Mouse (Mus musculus) testis, adult 2 months (tissue): ENCODE measurements around the gene Adh5. TPM values are rescaled to one million over a fixed set of nuclear protein-coding genes. Genes with fewer than 3 reads are reported as not detected.

Source experiments
- H3K27ac ChIP-seq: fragments of 200-500 bp; 2 replicates; pipeline ENCODE4 v1.5.1; 2012; ENCODE audit warnings: low read depth, low read length; ENCODE audit not compliant: control insufficient read depth, insufficient read depth
- H3K27me3 ChIP-seq: fragments of 200-500 bp; 2 replicates; pipeline ENCODE4 v1.6.1; 2012; ENCODE audit warnings: mild to moderate bottlenecking, low read length, moderate library complexity; ENCODE audit not compliant: control insufficient read depth, insufficient read depth
- H3K36me3 ChIP-seq: fragments of 200-500 bp; 2 replicates; pipeline ENCODE4 v1.6.1; 2012; ENCODE audit warnings: mild to moderate bottlenecking, low read length; ENCODE audit not compliant: control insufficient read depth, insufficient read depth
- H3K4me1 ChIP-seq: fragments of 200-500 bp; 2 replicates; pipeline ENCODE4 v1.6.1; 2012; ENCODE audit warnings: low read length; ENCODE audit not compliant: control insufficient read depth, insufficient read depth
- H3K4me3 ChIP-seq: fragments of 200-500 bp; 2 replicates; pipeline ENCODE4 v1.5.1; 2012; ENCODE audit warnings: low read depth, mild to moderate bottlenecking, low read length, moderate library complexity, mixed read lengths; ENCODE audit not compliant: control insufficient read depth
- CTCF ChIP-seq: fragments of 200-500 bp; IDR thresholded peaks from 2 replicates; pipeline ENCODE4 v1.5.1; 2012; ENCODE audit warnings: low read depth, mild to moderate bottlenecking, inconsistent platforms, low read length, moderate library complexity; ENCODE audit not compliant: control insufficient read depth, insufficient read depth, insufficient replicate concordance
- POLR2A ChIP-seq: fragments of 200-500 bp; IDR thresholded peaks from 2 replicates; pipeline ENCODE4 v1.6.1; 2012; ENCODE audit warnings: low read depth, mild to moderate bottlenecking, inconsistent platforms, low read length, moderate library complexity; ENCODE audit not compliant: control insufficient read depth
- polyA plus RNA-seq: library from polyadenylated mRNA; depleted of rRNA; stranded (reverse); fragments of >200 nt; gene quantifications from 2 replicates; pipeline ENCODE4 v1.2.3, GENCODE M21; 2012; rRNA removed

Adh5 gene
- polyA plus RNA-seq = 19.2 and 19.3 TPM in 2 replicates

GRCm38 (mm10) chr3:138442612-138443464 is at the start of gene Adh5:
Adh5 (plus strand) TSS chr3:138443093.
- Histone ChIP-seq H3K27me3 (no peaks in the 10 kb centered on the region), H3K4me3 (peak within 1 kb of the TSS; percentile 94), H3K27ac (peak within 1 kb of the TSS; percentile 84), H3K36me3 (no peaks in the 10 kb centered on the region), H3K4me1 (peaks cover 9% of the 10 kb centered on the region)
- TF ChIP-seq CTCF (no peak), POLR2A (peak; percentile 84)

GRCm38 (mm10) chr3:138404872-138405271 is 38.0 kb upstream of the Adh5 start:
- H3K4me3 ChIP-seq = no peak overlapping the region
- H3K4me1 ChIP-seq = no peaks in the 10 kb centered on the region
- TF ChIP-seq POLR2A (no peak), CTCF (no peak)
- no peak overlapping the region for H3K27ac ChIP-seq
- no peaks in the 10 kb centered on the region for H3K36me3 ChIP-seq
- H3K27me3 ChIP-seq = no peaks in the 10 kb centered on the region

- H3K36me3 ChIP-seq = no peaks in the 10 kb centered on the region
- H3K27me3 ChIP-seq = no peaks in the 10 kb centered on the region
- no peak overlapping the region for H3K4me3 ChIP-seq
- TF ChIP-seq POLR2A = no peak
- TF ChIP-seq CTCF = no peak
- no peak overlapping the region for H3K27ac ChIP-seq
- H3K4me1 ChIP-seq = no peaks in the 10 kb centered on the region
Observed at GRCm38 (mm10) chr3:138405341-138405740, 37.6 kb upstream of the Adh5 start.

GRCm38 (mm10) chr3:138405840-138406239 is 37.1 kb upstream of the Adh5 start:
- H3K27ac ChIP-seq = no peak overlapping the region
- no peak overlapping the region for H3K4me3 ChIP-seq
- H3K36me3 ChIP-seq = no peaks in the 10 kb centered on the region
- TF ChIP-seq POLR2A = no peak
- no peak for TF ChIP-seq CTCF
- no peaks in the 10 kb centered on the region for H3K4me1 ChIP-seq
- H3K27me3 ChIP-seq = no peaks in the 10 kb centered on the region

GRCm38 (mm10) chr3:138407920-138408319 is 35.0 kb upstream of the Adh5 start:
- no peak overlapping the region for H3K27ac ChIP-seq
- no peaks in the 10 kb centered on the region for H3K36me3 ChIP-seq
- no peak overlapping the region for H3K4me3 ChIP-seq
- no peak for TF ChIP-seq POLR2A
- no peak for TF ChIP-seq CTCF
- no peaks in the 10 kb centered on the region for H3K4me1 ChIP-seq
- H3K27me3 ChIP-seq = no peaks in the 10 kb centered on the region

GRCm38 (mm10) chr3:138409585-138409984 is 33.3 kb upstream of the Adh5 start:
- no peaks in the 10 kb centered on the region for H3K4me1 ChIP-seq
- H3K36me3 ChIP-seq = no peaks in the 10 kb centered on the region
- no peak for TF ChIP-seq CTCF
- no peak for TF ChIP-seq POLR2A
- no peak overlapping the region for H3K4me3 ChIP-seq
- H3K27ac ChIP-seq = no peak overlapping the region
- no peaks in the 10 kb centered on the region for H3K27me3 ChIP-seq

- H3K27ac ChIP-seq = no peak overlapping the region
- TF ChIP-seq CTCF (no peak), POLR2A (no peak)
- no peak overlapping the region for H3K4me3 ChIP-seq
- H3K36me3 ChIP-seq = no peaks in the 10 kb centered on the region
- H3K27me3 ChIP-seq = no peaks in the 10 kb centered on the region
- H3K4me1 ChIP-seq = no peaks in the 10 kb centered on the region
Observed at GRCm38 (mm10) chr3:138410211-138410610, 32.7 kb upstream of the Adh5 start.
